Mouse (Mus musculus) subcutaneous adipose tissue, adult 2 months (tissue): ENCODE measurements around the gene Cul1. TPM values are rescaled to one million over a fixed set of nuclear protein-coding genes. Genes with fewer than 3 reads are reported as not detected.

Experiments
- polyA plus RNA-seq: library from polyadenylated mRNA; depleted of rRNA; stranded (reverse); fragments of >200 nt; gene quantifications from 2 replicates; pipeline ENCODE4 v1.2.3, GENCODE M21; 2012; ENCODE audit warnings: low replicate concordance; rRNA removed

Gene Cul1
- 30.2 and 42.3 TPM in 2 replicates for polyA plus RNA-seq

GRCm38 (mm10) chr6:47453098-47453497, at the start of gene Cul1:
Gene Cul1, plus strand, starts transcription at chr6:47453398.

Other genes starting within 250 kb of the Cul1 start
- gene Ezh2, start 141.9 kb downstream of the Cul1 start, polyA plus RNA-seq, result 6.3 and 9.0 TPM in 2 replicates